Mouse (Mus musculus): ENCODE data around the gene Asz1. TPM values are rescaled to one million over a fixed set of nuclear protein-coding genes. Genes with fewer than 3 reads are reported as not detected.
A peak's percentile ranks its signal among the peaks of the same experiment; 100 is the strongest.

Gene Asz1
- polyA plus RNA-seq, 1 experiment from 2014 or later, result not detected

DNA sequence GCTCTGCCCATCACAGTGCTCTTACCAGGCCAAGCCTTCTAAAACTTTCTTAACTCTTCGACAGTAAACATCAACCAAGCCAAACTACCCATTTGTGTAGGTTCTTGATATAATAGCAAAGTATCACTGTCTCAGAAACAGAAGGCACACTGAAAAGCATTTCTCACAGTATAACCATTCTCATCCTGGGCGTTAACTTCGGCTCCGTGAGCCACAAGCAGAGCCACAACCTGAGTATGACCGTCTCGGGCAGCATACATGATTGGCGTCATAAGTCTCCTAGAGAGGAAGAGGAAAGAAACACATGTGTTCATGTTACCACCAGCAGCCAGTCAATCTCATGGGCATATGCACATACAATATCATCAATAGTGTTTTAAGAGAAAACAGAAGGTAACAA is 31.9 kb downstream of the Asz1 start:
- DNase-seq (ENCODE audit: low spot score) (no peak), ATAC-seq (ENCODE audit: low FRiP score) (no peak)
- H3K4me3 ChIP-seq (replicated peaks; ENCODE audit: low read length), result no peak overlapping the region
- no peak overlapping the region for H3K4me2 ChIP-seq (replicated peaks)
- H3K4me1 ChIP-seq (replicated peaks; ENCODE audit: control insufficient read depth, insufficient read depth, low read length), result no peaks in the 10 kb centered on the region
- H3K9ac ChIP-seq, result no peak overlapping the region
- no peaks in the 10 kb centered on the region for H3K27me3 ChIP-seq (ENCODE audit: control insufficient read depth, insufficient read depth, low read length)
- 87% methylated on average over 7 of the region's 7 CpGs for WGBS
- H3K36me3 ChIP-seq (replicated peaks; ENCODE audit: control insufficient read depth, insufficient read depth), result no peaks in the 10 kb centered on the region
- H3K9me3 ChIP-seq (ENCODE audit: control insufficient read depth, low read length), result no peaks in the 10 kb centered on the region
- no peak overlapping the region for H3K27ac ChIP-seq

- no peaks in the 10 kb centered on the region for H3K36me3 ChIP-seq (replicated peaks; ENCODE audit: control insufficient read depth, insufficient read depth)
- no peaks in the 10 kb centered on the region for H3K4me1 ChIP-seq (replicated peaks; ENCODE audit: control insufficient read depth, insufficient read depth, low read length)
- ATAC-seq (ENCODE audit: low FRiP score), result no peak
- H3K27me3 ChIP-seq (ENCODE audit: control insufficient read depth, insufficient read depth, low read length), result no peaks in the 10 kb centered on the region
- no peak overlapping the region for H3K4me2 ChIP-seq (replicated peaks)
- no peak for DNase-seq (ENCODE audit: low spot score)
- no peak overlapping the region for H3K27ac ChIP-seq
- WGBS, result 76% methylated on average over 5 of the region's 5 CpGs
- H3K4me3 ChIP-seq (replicated peaks; ENCODE audit: low read length), result no peak overlapping the region
- no peaks in the 10 kb centered on the region for H3K9me3 ChIP-seq (ENCODE audit: control insufficient read depth, low read length)
- H3K9ac ChIP-seq, result no peak overlapping the region
Measured at GRCm38 (mm10) chr6:18076577-18076976, 32.3 kb downstream of the Asz1 start.

- DNase-seq (ENCODE audit: low spot score), result no peak
- no peaks in the 10 kb centered on the region for H3K9me3 ChIP-seq (ENCODE audit: control insufficient read depth, low read length)
- no peak for ATAC-seq (ENCODE audit: low FRiP score)
- no peak overlapping the region for H3K27ac ChIP-seq
- no peak overlapping the region for H3K4me2 ChIP-seq (replicated peaks)
- H3K27me3 ChIP-seq (ENCODE audit: control insufficient read depth, insufficient read depth, low read length), result no peaks in the 10 kb centered on the region
- WGBS, result 90% methylated on average over 4 of the region's 4 CpGs
- no peak overlapping the region for H3K9ac ChIP-seq
- H3K4me1 ChIP-seq (replicated peaks; ENCODE audit: control insufficient read depth, insufficient read depth, low read length), result no peaks in the 10 kb centered on the region
- H3K4me3 ChIP-seq (replicated peaks; ENCODE audit: low read length), result no peak overlapping the region
- no peaks in the 10 kb centered on the region for H3K36me3 ChIP-seq (replicated peaks; ENCODE audit: control insufficient read depth, insufficient read depth)
Measured at GRCm38 (mm10) chr6:18057899-18058298, 51.0 kb downstream of the Asz1 start.

DNA sequence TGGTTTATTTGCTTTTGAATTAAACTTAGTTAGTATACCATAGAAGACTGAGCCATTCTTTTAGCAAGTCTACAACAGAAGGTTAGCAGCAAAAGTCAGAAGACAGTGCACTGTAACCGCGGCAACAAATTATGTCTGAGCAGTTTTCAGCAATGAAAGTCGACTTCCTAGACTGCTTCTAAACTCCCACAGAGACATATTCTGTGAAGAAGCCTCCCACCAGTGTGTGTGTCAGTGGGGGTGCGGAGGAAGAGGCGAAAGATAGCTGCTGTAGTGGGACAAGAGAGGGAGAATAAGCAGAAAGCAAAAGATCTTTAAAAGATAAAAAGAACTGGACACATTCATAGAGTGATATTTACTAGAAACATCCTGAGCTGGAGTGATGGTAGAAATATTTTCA is 57.2 kb downstream of the Asz1 start:
- Histone ChIP-seq H3K4me2 (replicated peaks) (no peak overlapping the region), H3K4me3 (replicated peaks; ENCODE audit: low read length) (no peak overlapping the region), H3K27me3 (ENCODE audit: control insufficient read depth, insufficient read depth, low read length) (no peaks in the 10 kb centered on the region), H3K9ac (no peak overlapping the region), H3K27ac (no peak overlapping the region), H3K4me1 (replicated peaks; ENCODE audit: control insufficient read depth, insufficient read depth, low read length) (no peaks in the 10 kb centered on the region), H3K9me3 (ENCODE audit: control insufficient read depth, low read length) (no peaks in the 10 kb centered on the region), H3K36me3 (replicated peaks; ENCODE audit: control insufficient read depth, insufficient read depth) (no peaks in the 10 kb centered on the region)
- WGBS, result 35% methylated on average over 5 of the region's 5 CpGs
- DNase-seq (ENCODE audit: low spot score), result no peak
- ATAC-seq (ENCODE audit: low FRiP score), result no peak

GRCm38 (mm10) chr6:18044299-18044698 is 64.6 kb downstream of the Asz1 start:
- H3K36me3 ChIP-seq (replicated peaks; ENCODE audit: control insufficient read depth, insufficient read depth), result no peaks in the 10 kb centered on the region
- 84% methylated on average over 4 of the region's 4 CpGs for WGBS
- H3K9ac ChIP-seq, result no peak overlapping the region
- H3K27me3 ChIP-seq (ENCODE audit: control insufficient read depth, insufficient read depth, low read length), result no peaks in the 10 kb centered on the region
- ATAC-seq (ENCODE audit: low FRiP score) (no peak), DNase-seq (ENCODE audit: low spot score) (no peak)
- H3K4me3 ChIP-seq (replicated peaks; ENCODE audit: low read length), result no peak overlapping the region
- H3K4me2 ChIP-seq (replicated peaks), result no peak overlapping the region
- H3K9me3 ChIP-seq (ENCODE audit: control insufficient read depth, low read length), result no peaks in the 10 kb centered on the region
- H3K27ac ChIP-seq, result no peak overlapping the region
- no peaks in the 10 kb centered on the region for H3K4me1 ChIP-seq (replicated peaks; ENCODE audit: control insufficient read depth, insufficient read depth, low read length)

DNA sequence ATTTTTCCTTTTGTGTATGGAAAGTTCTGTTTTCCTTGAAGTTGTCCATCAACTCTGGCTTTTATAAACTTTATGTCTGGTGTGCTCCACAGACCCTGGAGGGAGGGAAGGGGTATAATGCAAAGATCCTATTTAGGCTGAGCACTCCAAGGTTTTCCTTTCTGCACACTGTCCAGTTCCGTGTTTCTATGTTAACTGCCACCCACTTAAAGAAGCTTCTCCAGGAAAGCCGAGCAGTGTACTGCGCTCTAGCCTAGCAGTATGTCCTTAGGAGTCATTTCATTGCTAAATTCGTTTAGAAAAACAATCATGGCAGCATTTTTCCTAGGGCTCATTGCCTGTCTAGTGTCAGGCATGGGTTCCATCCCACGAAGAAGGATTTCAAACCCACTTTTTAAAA is 65.7 kb downstream of the Asz1 start:
- H3K4me3 ChIP-seq (replicated peaks; ENCODE audit: low read length), result no peak overlapping the region
- no peaks in the 10 kb centered on the region for H3K4me1 ChIP-seq (replicated peaks; ENCODE audit: control insufficient read depth, insufficient read depth, low read length)
- no peaks in the 10 kb centered on the region for H3K27me3 ChIP-seq (ENCODE audit: control insufficient read depth, insufficient read depth, low read length)
- no peaks in the 10 kb centered on the region for H3K36me3 ChIP-seq (replicated peaks; ENCODE audit: control insufficient read depth, insufficient read depth)
- no peak for DNase-seq (ENCODE audit: low spot score)
- H3K9me3 ChIP-seq (ENCODE audit: control insufficient read depth, low read length), result no peaks in the 10 kb centered on the region
- 81% methylated on average over 5 of the region's 5 CpGs for WGBS
- no peak for ATAC-seq (ENCODE audit: low FRiP score)
- no peak overlapping the region for H3K9ac ChIP-seq
- H3K4me2 ChIP-seq (replicated peaks), result no peak overlapping the region
- H3K27ac ChIP-seq, result no peak overlapping the region

GRCm38 (mm10) chr6:18032271-18032670 is 76.6 kb downstream of the Asz1 start:
- Histone ChIP-seq H3K36me3 (replicated peaks; ENCODE audit: control insufficient read depth, insufficient read depth) (no peaks in the 10 kb centered on the region), H3K27ac (no peak overlapping the region), H3K9me3 (ENCODE audit: control insufficient read depth, low read length) (no peaks in the 10 kb centered on the region), H3K4me2 (replicated peaks) (peak overlapping the region; percentile 78), H3K27me3 (ENCODE audit: control insufficient read depth, insufficient read depth, low read length) (peaks cover 53% of the 10 kb centered on the region), H3K4me3 (replicated peaks; ENCODE audit: low read length) (peak overlapping the region; percentile 43; the same call in 1 of the 2 replicates), H3K9ac (no peak overlapping the region), H3K4me1 (replicated peaks; ENCODE audit: control insufficient read depth, insufficient read depth, low read length) (peaks cover 10% of the 10 kb centered on the region)
- WGBS, result 27% methylated on average over 6 of the region's 6 CpGs
- DNase-seq (ENCODE audit: low spot score), result no peak
- no peak for ATAC-seq (ENCODE audit: low FRiP score)

DNA sequence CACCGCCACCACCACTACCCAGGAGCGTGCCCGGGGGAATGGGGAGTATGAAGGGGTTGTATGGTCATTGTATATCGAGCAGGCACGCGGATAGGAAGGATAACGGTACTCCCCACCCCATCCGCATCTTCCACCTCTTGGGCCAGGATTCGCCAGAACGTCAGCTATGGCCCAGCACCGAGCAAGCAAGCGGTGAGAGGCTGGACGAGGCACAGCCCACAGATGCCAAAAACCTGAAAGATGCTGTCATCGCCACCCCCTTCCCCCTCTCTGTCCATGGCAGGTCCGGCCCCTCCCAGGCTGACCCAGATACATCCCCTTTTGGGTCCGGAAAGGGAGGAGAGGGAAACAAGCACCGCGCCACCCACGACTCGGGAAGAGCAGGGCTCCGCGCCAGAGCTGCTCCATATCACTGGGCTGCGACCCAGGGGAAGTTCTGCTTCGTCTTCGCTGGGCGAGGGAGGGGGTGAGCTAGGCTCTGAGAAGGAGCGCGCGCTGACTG is 77.3 kb downstream of the Asz1 start:
- Histone ChIP-seq H3K27ac (no peak overlapping the region), H3K4me3 (replicated peaks; ENCODE audit: low read length) (peak overlapping the region; percentile 43), H3K36me3 (replicated peaks; ENCODE audit: control insufficient read depth, insufficient read depth) (no peaks in the 10 kb centered on the region), H3K27me3 (ENCODE audit: control insufficient read depth, insufficient read depth, low read length) (peaks cover 53% of the 10 kb centered on the region), H3K4me2 (replicated peaks) (peak overlapping the region; percentile 78), H3K9me3 (ENCODE audit: control insufficient read depth, low read length) (no peaks in the 10 kb centered on the region), H3K9ac (peak overlapping the region; percentile 43), H3K4me1 (replicated peaks; ENCODE audit: control insufficient read depth, insufficient read depth, low read length) (peaks cover 10% of the 10 kb centered on the region)
- ATAC-seq (ENCODE audit: low FRiP score) (peak; percentile 51), DNase-seq (ENCODE audit: low spot score) (no peak)
- 0% methylated on average over 27 of the region's 29 CpGs for WGBS

- peaks cover 53% of the 10 kb centered on the region for H3K27me3 ChIP-seq (ENCODE audit: control insufficient read depth, insufficient read depth, low read length)
- no peaks in the 10 kb centered on the region for H3K36me3 ChIP-seq (replicated peaks; ENCODE audit: control insufficient read depth, insufficient read depth)
- H3K9ac ChIP-seq, result peak overlapping the region; percentile 43; the same call in 1 of the 2 replicates
- H3K4me1 ChIP-seq (replicated peaks; ENCODE audit: control insufficient read depth, insufficient read depth, low read length), result peaks cover 10% of the 10 kb centered on the region
- H3K27ac ChIP-seq, result no peak overlapping the region
- H3K4me3 ChIP-seq (replicated peaks; ENCODE audit: low read length), result peak overlapping the region; percentile 43
- H3K9me3 ChIP-seq (ENCODE audit: control insufficient read depth, low read length), result no peaks in the 10 kb centered on the region
- ATAC-seq (ENCODE audit: low FRiP score) (peak; percentile 22; the same call in 1 of the 2 replicates), DNase-seq (ENCODE audit: low spot score) (no peak)
- H3K4me2 ChIP-seq (replicated peaks), result peak overlapping the region; percentile 78
- 10% methylated on average over 12 of the region's 12 CpGs for WGBS
Measured at GRCm38 (mm10) chr6:18030868-18031508, 77.9 kb downstream of the Asz1 start.
